Mouse (Mus musculus) hindbrain, embryonic 11.5 days (tissue): ENCODE results near the gene Nosip. TPM values are rescaled to one million over a fixed set of nuclear protein-coding genes. Genes with fewer than 3 reads are reported as not detected.
A peak's percentile ranks its signal among the peaks of the same experiment; 100 is the strongest.
"Not testable (repeated sequence)": the region's sequence is repeated elsewhere in the genome, so short reads cannot be mapped to it uniquely, and the experiment has no call there.

ENCODE experiments used
- ATAC-seq: fragments of 200-750 bp; cut with Nextera tagmentation; 2 replicates; pipeline ENCODE4 v1.8.0; 2017; ENCODE audit warnings: mild to moderate bottlenecking, moderate TSS enrichment, moderate library complexity; ENCODE audit not compliant: low FRiP score
- DNase-seq: peaks from one replicate; pipeline ENCODE4 v3.0.0-alpha.2; 2015; ENCODE audit warnings: low spot score
- H3K27ac ChIP-seq: fragments of 300-500 bp; sonication (generic); 2 replicates; pipeline ENCODE4 v1.5.1; 2014; ENCODE audit warnings: mild to moderate bottlenecking, low read depth, low read length
- H3K27me3 ChIP-seq: fragments of 300-500 bp; sonication (generic); 2 replicates; pipeline ENCODE4 v1.6.1; 2014; ENCODE audit warnings: mild to moderate bottlenecking, low read length, moderate library complexity, mixed read lengths; ENCODE audit not compliant: control insufficient read depth, insufficient read depth
- H3K36me3 ChIP-seq: fragments of 300-500 bp; sonication (generic); 2 replicates; pipeline ENCODE4 v1.6.1; 2014; ENCODE audit warnings: mild to moderate bottlenecking, low read length, moderate library complexity, mixed read lengths; ENCODE audit not compliant: control insufficient read depth, insufficient read depth
- H3K4me1 ChIP-seq: fragments of 300-500 bp; sonication (generic); replicated peaks from 2 replicates; pipeline ENCODE4 v1.6.1; 2014; ENCODE audit warnings: low read length, mixed read lengths; ENCODE audit not compliant: control insufficient read depth, insufficient read depth
- H3K4me2 ChIP-seq: fragments of 300-500 bp; sonication (generic); replicated peaks from 2 replicates; pipeline ENCODE4 v1.6.1; 2014; ENCODE audit warnings: mild to moderate bottlenecking, low read depth, low read length
- H3K4me3 ChIP-seq: fragments of 300-500 bp; sonication (generic); 2 replicates; pipeline ENCODE4 v1.5.1; 2014; ENCODE audit warnings: low read depth, low read length
- H3K9ac ChIP-seq: fragments of 300-500 bp; sonication (generic); 2 replicates; pipeline ENCODE4 v1.6.1; 2014; ENCODE audit warnings: low read depth, low read length
- H3K9me3 ChIP-seq: fragments of 300-500 bp; sonication (generic); 2 replicates; pipeline ENCODE4 v1.6.1; 2016; ENCODE audit warnings: low read length; ENCODE audit not compliant: control insufficient read depth
- WGBS: fragments of 180-500 bp; shearing (Covaris S2); extraction: QIAGEN DNeasy Blood & Tissue Kit; methylation state at CpG from one replicate; pipeline ENCODE4 v1.1.7; 2014; 5-methylcytosine and 5-hydroxymethylcytosine counted together
- polyA plus RNA-seq: library from polyadenylated mRNA; unstranded; fragments of >200 nt; fragmentation: Nextera tagmentation; extraction: Ambion mirVana; gene quantifications from 2 replicates; pipeline ENCODE4 v1.2.1, GENCODE M21; 2014

The Nosip gene
- polyA plus RNA-seq, 1 experiment from 2014 or later, result 58.2 TPM

- H3K36me3 ChIP-seq, result peaks cover 2% of the 10 kb centered on the region; the same call in 1 of the 2 replicates
- DNase-seq (peak; percentile 86), ATAC-seq (peak; percentile 89)
- no peaks in the 10 kb centered on the region; the same call in 1 of the 2 replicates for H3K4me1 ChIP-seq
- 0% methylated on average over 36 of the region's 36 CpGs for WGBS
- peak within 1 kb of the TSS; percentile 61 for H3K27ac ChIP-seq
- no peaks in the 10 kb centered on the region for H3K9me3 ChIP-seq
- H3K9ac ChIP-seq, result peak within 1 kb of the TSS; percentile 53
- H3K4me2 ChIP-seq, result peak within 1 kb of the TSS; percentile 80
- H3K27me3 ChIP-seq, result no peaks in the 10 kb centered on the region; the same call in 1 of the 2 replicates
- H3K4me3 ChIP-seq, result peak within 1 kb of the TSS; percentile 94
These were observed 44.8 kb upstream of the Nosip start, which contains the start of gene Rras for GRCm38 (mm10) chr7:45017242-45018061. Rras (plus strand) TSS chr7:45017961.

- DNase-seq (no peak), ATAC-seq (no peak)
- Histone ChIP-seq H3K9me3 (no peaks in the 10 kb centered on the region), H3K27ac (no peak overlapping the region), H3K4me1 (no peaks in the 10 kb centered on the region; the same call in 1 of the 2 replicates), H3K9ac (no peak overlapping the region), H3K4me3 (no peak overlapping the region), H3K36me3 (no peaks in the 10 kb centered on the region), H3K27me3 (no peaks in the 10 kb centered on the region; the same call in 1 of the 2 replicates), H3K4me2 (0 out of 2 replicates have a peak overlapping the region, but pooled peaks have one; percentile 3)
- WGBS, result 33% methylated on average over 8 of the region's 8 CpGs
These were observed 43.1 kb upstream of the Nosip start for GRCm38 (mm10) chr7:45019031-45019571.

- Histone ChIP-seq H3K36me3 (no peaks in the 10 kb centered on the region), H3K27ac (no peak overlapping the region), H3K4me2 (no peak overlapping the region), H3K4me1 (no peaks in the 10 kb centered on the region; the same call in 1 of the 2 replicates), H3K4me3 (no peak overlapping the region), H3K27me3 (no peaks in the 10 kb centered on the region; the same call in 1 of the 2 replicates), H3K9ac (no peak overlapping the region), H3K9me3 (no peaks in the 10 kb centered on the region)
- WGBS, result 74% methylated on average over 9 of the region's 9 CpGs
- no peak for DNase-seq
- no peak for ATAC-seq
These were observed 42.0 kb upstream of the Nosip start for GRCm38 (mm10) chr7:45020225-45020624.

GRCm38 (mm10) chr7:45023711-45024110 is 38.5 kb upstream of the Nosip start:
- not testable (repeated sequence) for ATAC-seq, H3K4me2 ChIP-seq, H3K4me3 ChIP-seq, H3K9ac ChIP-seq, H3K4me1 ChIP-seq, H3K27me3 ChIP-seq, DNase-seq, H3K27ac ChIP-seq, H3K36me3 ChIP-seq, H3K9me3 ChIP-seq
- WGBS, result 73% methylated on average over 5 of the region's 5 CpGs

GRCm38 (mm10) chr7:45024281-45025248 is 37.7 kb upstream of the Nosip start:
- DNase-seq (no peak), ATAC-seq (no peak)
- H3K36me3 ChIP-seq, result peaks cover 9% of the 10 kb centered on the region; the same call in 1 of the 2 replicates
- H3K9ac ChIP-seq, result no peak overlapping the region
- no peaks in the 10 kb centered on the region for H3K27me3 ChIP-seq
- 91% methylated on average over 15 of the region's 15 CpGs for WGBS
- no peak overlapping the region; the same call in 1 of the 2 replicates for H3K4me3 ChIP-seq
- H3K27ac ChIP-seq, result no peak overlapping the region
- no peaks in the 10 kb centered on the region for H3K9me3 ChIP-seq
- no peak overlapping the region for H3K4me2 ChIP-seq
- H3K4me1 ChIP-seq, result no peaks in the 10 kb centered on the region

- H3K4me3 ChIP-seq, result no peak overlapping the region
- H3K27ac ChIP-seq, result no peak overlapping the region
These were observed 36.5 kb upstream of the Nosip start for GRCm38 (mm10) chr7:45025601-45026220.

GRCm38 (mm10) chr7:45026256-45026655 is 36.0 kb upstream of the Nosip start:
- ATAC-seq (no peak), DNase-seq (no peak)
- 57% methylated on average over 2 of the region's 2 CpGs for WGBS
- Histone ChIP-seq H3K36me3 (peaks cover 16% of the 10 kb centered on the region), H3K4me1 (no peaks in the 10 kb centered on the region), H3K27ac (no peak overlapping the region), H3K4me2 (no peak overlapping the region), H3K9me3 (no peaks in the 10 kb centered on the region), H3K9ac (no peak overlapping the region), H3K4me3 (no peak overlapping the region), H3K27me3 (no peaks in the 10 kb centered on the region)

More at GRCm38 (mm10) chr7:45025601-45026220, 36.5 kb upstream of the Nosip start:
- no peak overlapping the region for H3K9ac ChIP-seq
- no peak for ATAC-seq
- H3K27me3 ChIP-seq, result no peaks in the 10 kb centered on the region
- H3K4me2 ChIP-seq, result no peak overlapping the region
- no peaks in the 10 kb centered on the region for H3K9me3 ChIP-seq
- 85% methylated on average over 8 of the region's 8 CpGs for WGBS
- no peak for DNase-seq
- H3K36me3 ChIP-seq, result peaks cover 13% of the 10 kb centered on the region; the same call in 1 of the 2 replicates
- no peaks in the 10 kb centered on the region for H3K4me1 ChIP-seq

GRCm38 (mm10) chr7:45027761-45028160 is 34.5 kb upstream of the Nosip start:
- Histone ChIP-seq H3K27me3 (no peaks in the 10 kb centered on the region), H3K27ac (no peak overlapping the region), H3K9me3 (no peaks in the 10 kb centered on the region), H3K36me3 (peaks cover 23% of the 10 kb centered on the region), H3K9ac (no peak overlapping the region), H3K4me3 (no peak overlapping the region), H3K4me1 (no peaks in the 10 kb centered on the region), H3K4me2 (no peak overlapping the region)
- DNase-seq (no peak), ATAC-seq (no peak)
- WGBS, result 91% methylated on average over 9 of the region's 9 CpGs
